Mouse (Mus musculus): Measurements from ENCODE around the gene Olfr116. TPM values are rescaled to one million over a fixed set of nuclear protein-coding genes. Genes with fewer than 3 reads are reported as not detected.

Gene Olfr116
- total and polyA plus RNA-seq, 3 experiments = not detected

- TF ChIP-seq CHD1 (IDR thresholded peaks at IDR 0.05; ENCODE audit: low read depth, low read length) = no peak
- no peak for TF ChIP-seq SMC3 (IDR thresholded peaks at IDR 0.05; ENCODE audit: low read depth, low read length)
- TF ChIP-seq ZNF384 (IDR thresholded peaks at IDR 0.05; ENCODE audit: low read depth, low read length) = no peak
- TF ChIP-seq MYB (IDR thresholded peaks at IDR 0.05; ENCODE audit: low read depth, low read length) = no peak
- TF ChIP-seq ZC3H11A (IDR thresholded peaks at IDR 0.05; ENCODE audit: low read depth, low read length) = no peak
- TF ChIP-seq TBP (IDR thresholded peaks at IDR 0.05; ENCODE audit: low read depth, low read length) = no peak
- no peak for TF ChIP-seq MAZ (IDR thresholded peaks at IDR 0.05; ENCODE audit: low read depth, low read length)
- TF ChIP-seq GATA1 (IDR thresholded peaks at IDR 0.05; ENCODE audit: low read depth, low read length) = no peak
- no peak for TF ChIP-seq MAX (IDR thresholded peaks at IDR 0.05; ENCODE audit: low read length)
- TF ChIP-seq HCFC1 (IDR thresholded peaks at IDR 0.05; ENCODE audit: low read depth, low read length) = no peak
- no peak for TF ChIP-seq NELFE (IDR thresholded peaks at IDR 0.05; ENCODE audit: low read depth, low read length)
- no peak for TF ChIP-seq POLR2A (IDR thresholded peaks at IDR 0.05; ENCODE audit: control insufficient read depth in 1 of 2, insufficient read depth in 1 of 2, low read depth in 1 of 2, low read length in 2 of 2, poor library complexity in 1 of 2)
Observed at GRCm38 (mm10) chr17:37577563-37577962, 49.4 kb downstream of the Olfr116 start, which contains the start of gene Olfr113. Gene Olfr113 (minus strand): TSS chr17:37577663.

More at GRCm38 (mm10) chr17:37577563-37577962, 49.4 kb downstream of the Olfr116 start, which contains the start of gene Olfr113:
- H3K4me3 ChIP-seq (ENCODE audit: control insufficient read depth in 1 of 2, insufficient read depth in 1 of 2, low read depth in 2 of 2, low read length in 2 of 2) = no peak within 1 kb of the TSS
- no peaks in the 10 kb centered on the region for H3K27me3 ChIP-seq (ENCODE audit: control insufficient read depth in 1 of 2, insufficient read depth in 2 of 2, low read length in 2 of 2)
- no peak within 1 kb of the TSS for H3K27ac ChIP-seq (ENCODE audit: control insufficient read depth, low read depth, low read length)
- H3K9me3 ChIP-seq (replicated peaks; ENCODE audit: insufficient read depth, low read length) = no peaks in the 10 kb centered on the region
- no peaks in the 10 kb centered on the region for H3K36me3 ChIP-seq (ENCODE audit: control insufficient read depth in 1 of 2, insufficient read depth in 2 of 2, low read length in 2 of 2)
- DNase-seq (ENCODE audit: low read depth, low spot score) = no peak
- H3K4me1 ChIP-seq (ENCODE audit: control insufficient read depth in 1 of 2, insufficient read depth in 2 of 2, low read length in 2 of 2) = no peaks in the 10 kb centered on the region
- no peak within 1 kb of the TSS for H3K9ac ChIP-seq (ENCODE audit: control insufficient read depth, low read depth, low read length, poor library complexity, severe bottlenecking)
- no peaks in the 10 kb centered on the region for H3K79me2 ChIP-seq (ENCODE audit: control insufficient read depth, insufficient read depth, low read length, poor library complexity)

Other genes starting within 250 kb of the Olfr116 start
- gene Olfr105-ps, start 248.2 kb downstream of the Olfr116 start, total RNA-seq (2012; rRNA removed) = not detected in 2 replicates
- not detected for gene Olfr105-ps, start 248.2 kb downstream of the Olfr116 start, polyA plus RNA-seq (2012; ENCODE audit: insufficient read depth in 1 of 2, insufficient read length in 2 of 2, low read depth in 1 of 2, low replicate concordance in 2 of 2, missing spikeins in 1 of 2)
- gene Olfr106-ps, start 236.8 kb downstream of the Olfr116 start, total RNA-seq (2012; rRNA removed) = not detected in 2 replicates
- not detected for gene Olfr106-ps, start 236.8 kb downstream of the Olfr116 start, polyA plus RNA-seq (2012; ENCODE audit: insufficient read depth in 1 of 2, insufficient read length in 2 of 2, low read depth in 1 of 2, low replicate concordance in 2 of 2, missing spikeins in 1 of 2)
- not detected in 2 replicates for gene Olfr107, start 228.0 kb downstream of the Olfr116 start, total RNA-seq (2012; rRNA removed)
- gene Olfr107, start 228.0 kb downstream of the Olfr116 start, polyA plus RNA-seq (2012; ENCODE audit: insufficient read depth in 1 of 2, insufficient read length in 2 of 2, low read depth in 1 of 2, low replicate concordance in 2 of 2, missing spikeins in 1 of 2) = not detected
- gene Olfr108, start 181.7 kb downstream of the Olfr116 start, total RNA-seq (2012; rRNA removed) = not detected in 2 replicates
- not detected for gene Olfr108, start 181.7 kb downstream of the Olfr116 start, polyA plus RNA-seq (2012; ENCODE audit: insufficient read depth in 1 of 2, insufficient read length in 2 of 2, low read depth in 1 of 2, low replicate concordance in 2 of 2, missing spikeins in 1 of 2)
- gene Olfr109, start 168.3 kb downstream of the Olfr116 start, total RNA-seq (2012; rRNA removed) = not detected in 2 replicates
- not detected for gene Olfr109, start 168.3 kb downstream of the Olfr116 start, polyA plus RNA-seq (2012; ENCODE audit: insufficient read depth in 1 of 2, insufficient read length in 2 of 2, low read depth in 1 of 2, low replicate concordance in 2 of 2, missing spikeins in 1 of 2)
- not detected in 2 replicates for gene H2-M2, start 143.6 kb downstream of the Olfr116 start, total RNA-seq (2012; rRNA removed)
- gene H2-M2, start 143.6 kb downstream of the Olfr116 start, polyA plus RNA-seq (2012; ENCODE audit: insufficient read depth in 1 of 2, insufficient read length in 2 of 2, low read depth in 1 of 2, low replicate concordance in 2 of 2, missing spikeins in 1 of 2) = under 1 TPM in 1 of 2 experiments, not detected in 1; 0.88 TPM
- gene Olfr110, start 134.7 kb downstream of the Olfr116 start, total RNA-seq (2012; rRNA removed) = not detected in 2 replicates
- gene Olfr110, start 134.7 kb downstream of the Olfr116 start, polyA plus RNA-seq (2012; ENCODE audit: insufficient read depth in 1 of 2, insufficient read length in 2 of 2, low read depth in 1 of 2, low replicate concordance in 2 of 2, missing spikeins in 1 of 2) = not detected
- not detected in 2 replicates for gene Olfr111, start 119.2 kb downstream of the Olfr116 start, total RNA-seq (2012; rRNA removed)
- gene Olfr111, start 119.2 kb downstream of the Olfr116 start, polyA plus RNA-seq (2012; ENCODE audit: insufficient read depth in 1 of 2, insufficient read length in 2 of 2, low read depth in 1 of 2, low replicate concordance in 2 of 2, missing spikeins in 1 of 2) = not detected
- not detected in 2 replicates for gene Olfr112, start 57.7 kb downstream of the Olfr116 start, total RNA-seq (2012; rRNA removed)
- not detected for gene Olfr112, start 57.7 kb downstream of the Olfr116 start, polyA plus RNA-seq (2012; ENCODE audit: insufficient read depth in 1 of 2, insufficient read length in 2 of 2, low read depth in 1 of 2, low replicate concordance in 2 of 2, missing spikeins in 1 of 2)
- gene Olfr113, start 49.5 kb downstream of the Olfr116 start, total RNA-seq (2012; rRNA removed) = not detected in 2 replicates
- gene Olfr113, start 49.5 kb downstream of the Olfr116 start, polyA plus RNA-seq (2012; ENCODE audit: insufficient read depth in 1 of 2, insufficient read length in 2 of 2, low read depth in 1 of 2, low replicate concordance in 2 of 2, missing spikeins in 1 of 2) = not detected
- gene Olfr114, start 34.5 kb downstream of the Olfr116 start, total RNA-seq (2012; rRNA removed) = not detected in 2 replicates
- not detected for gene Olfr114, start 34.5 kb downstream of the Olfr116 start, polyA plus RNA-seq (2012; ENCODE audit: insufficient read depth in 1 of 2, insufficient read length in 2 of 2, low read depth in 1 of 2, low replicate concordance in 2 of 2, missing spikeins in 1 of 2)
- not detected in 2 replicates for gene Olfr115, start 90 bp downstream of the Olfr116 start, total RNA-seq (2012; rRNA removed)
- gene Olfr115, start 90 bp downstream of the Olfr116 start, polyA plus RNA-seq (2012; ENCODE audit: insufficient read depth in 1 of 2, insufficient read length in 2 of 2, low read depth in 1 of 2, low replicate concordance in 2 of 2, missing spikeins in 1 of 2) = not detected
- gene Olfr117, start 36.6 kb upstream of the Olfr116 start, total RNA-seq (2012; rRNA removed) = not detected in 2 replicates
- under 1 TPM in 1 of 2 experiments, not detected in 1; 0.03 TPM for gene Olfr117, start 36.6 kb upstream of the Olfr116 start, polyA plus RNA-seq (2012; ENCODE audit: insufficient read depth in 1 of 2, insufficient read length in 2 of 2, low read depth in 1 of 2, low replicate concordance in 2 of 2, missing spikeins in 1 of 2)
- gene Olfr118, start 39.8 kb upstream of the Olfr116 start, total RNA-seq (2012; rRNA removed) = not detected in 2 replicates
- not detected for gene Olfr118, start 39.8 kb upstream of the Olfr116 start, polyA plus RNA-seq (2012; ENCODE audit: insufficient read depth in 1 of 2, insufficient read length in 2 of 2, low read depth in 1 of 2, low replicate concordance in 2 of 2, missing spikeins in 1 of 2)
- gene Olfr119, start 69.4 kb upstream of the Olfr116 start, total RNA-seq (2012; rRNA removed) = not detected in 2 replicates
- gene Olfr119, start 69.4 kb upstream of the Olfr116 start, polyA plus RNA-seq (2012; ENCODE audit: insufficient read depth in 1 of 2, insufficient read length in 2 of 2, low read depth in 1 of 2, low replicate concordance in 2 of 2, missing spikeins in 1 of 2) = not detected
- not detected in 2 replicates for gene Olfr120, start 94.6 kb upstream of the Olfr116 start, total RNA-seq (2012; rRNA removed)
- not detected for gene Olfr120, start 94.6 kb upstream of the Olfr116 start, polyA plus RNA-seq (2012; ENCODE audit: insufficient read depth in 1 of 2, insufficient read length in 2 of 2, low read depth in 1 of 2, low replicate concordance in 2 of 2, missing spikeins in 1 of 2)
- gene Olfr121, start 121.7 kb upstream of the Olfr116 start, total RNA-seq (2012; rRNA removed) = not detected in 2 replicates
- not detected for gene Olfr121, start 121.7 kb upstream of the Olfr116 start, polyA plus RNA-seq (2012; ENCODE audit: insufficient read depth in 1 of 2, insufficient read length in 2 of 2, low read depth in 1 of 2, low replicate concordance in 2 of 2, missing spikeins in 1 of 2)
- not detected in 2 replicates for gene Olfr122, start 141.4 kb upstream of the Olfr116 start, total RNA-seq (2012; rRNA removed)
- not detected for gene Olfr122, start 141.4 kb upstream of the Olfr116 start, polyA plus RNA-seq (2012; ENCODE audit: insufficient read depth in 1 of 2, insufficient read length in 2 of 2, low read depth in 1 of 2, low replicate concordance in 2 of 2, missing spikeins in 1 of 2)
- gene Olfr123, start 166.3 kb upstream of the Olfr116 start, total RNA-seq (2012; rRNA removed) = not detected in 2 replicates
- not detected for gene Olfr123, start 166.3 kb upstream of the Olfr116 start, polyA plus RNA-seq (2012; ENCODE audit: insufficient read depth in 1 of 2, insufficient read length in 2 of 2, low read depth in 1 of 2, low replicate concordance in 2 of 2, missing spikeins in 1 of 2)
- not detected in 2 replicates for gene Olfr124, start 172.7 kb upstream of the Olfr116 start, total RNA-seq (2012; rRNA removed)
- not detected for gene Olfr124, start 172.7 kb upstream of the Olfr116 start, polyA plus RNA-seq (2012; ENCODE audit: insufficient read depth in 1 of 2, insufficient read length in 2 of 2, low read depth in 1 of 2, low replicate concordance in 2 of 2, missing spikeins in 1 of 2)
- not detected in 2 replicates for gene Olfr125, start 205.8 kb upstream of the Olfr116 start, total RNA-seq (2012; rRNA removed)
- gene Olfr125, start 205.8 kb upstream of the Olfr116 start, polyA plus RNA-seq (2012; ENCODE audit: insufficient read depth in 1 of 2, insufficient read length in 2 of 2, low read depth in 1 of 2, low replicate concordance in 2 of 2, missing spikeins in 1 of 2) = not detected
- not detected in 2 replicates for gene Olfr126, start 220.3 kb upstream of the Olfr116 start, total RNA-seq (2012; rRNA removed)
- gene Olfr126, start 220.3 kb upstream of the Olfr116 start, polyA plus RNA-seq (2012; ENCODE audit: insufficient read depth in 1 of 2, insufficient read length in 2 of 2, low read depth in 1 of 2, low replicate concordance in 2 of 2, missing spikeins in 1 of 2) = not detected